Mouse (Mus musculus) 3T3-L1 (cell line): ENCODE data around the gene Acvr1b.

Source experiments
- DNase-seq: peaks from one replicate; pipeline ENCODE4 v3.0.0-alpha.2; 2015; ENCODE audit warnings: low read depth, low spot score

Acvr1b gene

GRCm38 (mm10) chr15:101250220-101250800 is 76.4 kb downstream of the Acvr1b start:
- DNase-seq, result peak; percentile 43

DNA sequence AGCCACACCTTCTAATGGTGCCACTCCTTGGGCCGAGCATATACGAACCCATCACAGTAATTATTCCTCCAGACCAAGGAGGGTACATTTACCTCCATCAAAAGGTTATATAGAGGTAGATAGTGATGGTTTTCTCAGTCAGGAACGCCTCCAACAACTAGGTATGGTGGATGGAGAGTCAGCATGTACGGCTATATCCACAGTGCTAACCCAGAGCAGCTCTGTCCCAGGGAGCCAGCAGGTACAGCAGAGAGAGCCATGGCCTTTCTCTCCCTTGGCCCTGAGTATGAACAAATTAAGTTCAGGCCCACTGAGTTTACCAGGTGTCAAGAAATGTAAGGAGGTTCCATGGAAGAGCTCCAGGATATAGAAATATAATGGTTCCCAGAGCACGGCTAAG is 78.1 kb downstream of the Acvr1b start:
- no peak for DNase-seq

- DNase-seq, result no peak
Measured at GRCm38 (mm10) chr15:101252614-101253013, 78.7 kb downstream of the Acvr1b start.

DNA sequence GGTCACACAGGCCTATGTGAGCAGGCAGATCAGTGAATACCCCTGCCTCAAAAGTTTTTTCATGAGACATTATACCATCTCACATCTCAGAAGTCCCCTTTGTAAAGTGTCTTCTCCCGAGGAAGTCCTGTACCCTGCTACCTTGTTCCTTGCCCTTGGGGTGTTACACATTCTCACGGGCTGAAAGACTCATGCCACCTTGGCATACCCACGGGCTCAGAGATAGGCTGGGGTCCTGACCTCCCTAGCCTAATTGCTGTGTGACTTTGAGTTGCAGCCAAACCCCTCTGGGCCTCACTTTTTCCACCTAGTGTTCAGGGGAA is 79.7 kb downstream of the Acvr1b start:
- no peak for DNase-seq

DNA sequence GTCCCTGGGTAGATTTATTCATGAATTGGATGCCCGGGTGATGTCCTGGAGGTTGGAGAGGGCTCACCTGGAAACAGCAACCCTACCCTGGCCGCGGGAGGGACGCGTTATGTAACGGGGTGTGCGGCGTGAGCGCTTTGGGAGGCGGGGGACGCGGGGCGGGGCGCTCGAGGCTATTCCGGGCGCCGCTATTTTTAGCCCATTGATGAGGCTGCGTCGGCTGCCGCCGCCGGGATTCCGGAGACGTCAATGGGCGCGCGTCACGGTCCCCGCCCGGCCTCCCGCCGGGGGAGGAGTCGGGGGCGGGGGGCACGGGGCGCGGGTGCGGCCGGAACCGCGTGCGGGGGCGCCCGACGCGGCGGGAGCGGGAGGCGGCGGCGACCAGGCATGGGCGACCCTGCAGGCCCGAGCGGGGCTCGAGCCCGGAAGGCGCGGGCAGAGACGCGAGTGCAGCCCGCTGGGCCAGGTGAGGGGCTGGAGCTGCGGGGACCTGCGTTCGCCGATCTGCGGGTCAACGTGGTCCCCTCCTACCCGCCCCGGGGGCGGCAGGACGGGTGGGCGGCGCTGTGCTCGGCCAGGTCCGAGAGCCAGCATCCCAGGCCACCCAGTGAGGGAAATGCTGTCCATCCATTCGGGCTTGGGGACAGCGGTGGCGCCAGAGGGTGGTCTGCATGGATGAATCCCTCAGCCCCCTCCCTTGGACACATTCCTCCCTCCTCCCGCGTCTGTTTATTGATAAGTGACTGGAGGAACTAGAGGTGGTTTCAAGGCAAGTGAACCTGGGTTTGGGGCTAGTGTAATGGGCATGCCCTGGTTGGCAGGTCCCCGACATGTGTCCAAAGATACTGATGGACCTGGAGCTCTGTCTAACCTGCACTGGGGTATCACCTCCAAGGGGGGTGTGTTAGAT is 80.3 kb downstream of the Acvr1b start, which contains the start of gene Nr4a1:
TSS of gene Nr4a1 (plus strand) at position 384 of the 910 bp plus-strand sequence.
- peak; percentile 56 for DNase-seq

DNA sequence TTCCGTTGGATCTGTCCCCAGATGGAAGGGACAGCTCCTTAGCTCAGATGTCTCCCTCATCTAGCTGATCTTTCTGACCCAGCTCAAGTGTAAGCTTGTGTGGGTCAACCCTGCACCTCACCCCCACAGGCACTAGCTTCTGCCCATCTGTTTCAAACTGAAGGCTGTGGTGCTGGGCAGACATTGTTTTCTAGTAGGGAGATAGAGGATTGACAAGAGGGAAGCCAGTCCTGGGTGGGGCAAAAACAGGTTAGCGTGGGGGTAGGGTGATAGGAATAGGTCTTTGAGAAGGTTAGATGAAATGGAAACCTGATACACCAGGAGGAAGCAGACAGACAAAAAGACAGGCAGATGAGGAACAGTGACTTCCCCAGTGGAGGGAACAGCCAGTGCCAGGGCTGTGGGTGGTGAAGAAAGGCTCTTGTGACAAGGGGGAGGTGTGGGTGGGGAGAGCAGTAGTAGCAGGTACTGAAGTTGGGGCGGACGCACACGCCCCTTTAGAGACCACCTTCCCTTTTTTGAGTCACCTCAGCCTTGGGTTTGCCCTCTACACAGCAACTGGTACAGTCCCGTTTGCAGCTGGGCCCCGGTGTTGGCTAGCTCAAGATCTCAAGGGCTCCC is 82.1 kb downstream of the Acvr1b start:
- DNase-seq, result no peak

GRCm38 (mm10) chr15:101256463-101257206 is 82.8 kb downstream of the Acvr1b start:
- DNase-seq, result no peak

DNA sequence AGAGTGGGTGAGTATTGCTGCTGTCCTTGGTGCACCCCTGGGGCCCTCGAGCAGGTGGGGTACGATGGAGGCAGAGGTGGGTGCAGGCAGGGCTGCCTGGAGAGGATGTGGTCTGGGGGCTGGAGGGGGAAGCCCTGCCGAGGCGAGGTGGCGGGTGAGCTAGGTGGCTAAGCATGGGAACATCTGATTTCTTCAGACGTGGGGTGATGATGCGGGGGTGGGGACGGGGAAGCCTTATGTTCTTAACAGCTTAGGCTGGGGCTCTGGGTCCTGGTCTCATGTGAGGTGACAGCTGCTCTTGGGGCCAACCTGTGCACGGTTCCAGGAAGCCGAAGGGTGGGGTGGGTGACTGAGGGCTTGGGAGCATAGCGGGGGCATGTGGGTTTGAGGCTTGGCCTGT is 84.6 kb downstream of the Acvr1b start:
- DNase-seq, result no peak

DNA sequence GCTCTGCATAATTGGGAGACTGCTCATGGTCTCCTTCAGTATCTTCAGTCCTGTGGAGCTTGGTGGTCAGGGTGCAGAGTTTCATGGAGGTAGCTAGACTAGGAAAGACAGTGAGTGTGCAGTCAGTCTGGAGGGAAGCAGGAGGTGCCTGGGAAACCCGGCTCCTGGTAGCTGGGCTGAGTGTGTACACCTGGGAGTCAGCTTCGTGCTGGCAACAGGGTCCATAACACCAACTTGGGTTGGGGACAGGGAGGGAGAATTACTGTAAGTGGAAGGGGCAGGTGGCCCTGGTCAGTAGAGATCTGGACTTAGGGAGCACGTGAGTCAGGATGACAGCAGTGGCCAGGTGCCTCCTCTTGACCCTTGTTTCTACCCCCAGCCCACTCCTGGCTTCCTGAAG is 86.1 kb downstream of the Acvr1b start:
- no peak for DNase-seq

DNA sequence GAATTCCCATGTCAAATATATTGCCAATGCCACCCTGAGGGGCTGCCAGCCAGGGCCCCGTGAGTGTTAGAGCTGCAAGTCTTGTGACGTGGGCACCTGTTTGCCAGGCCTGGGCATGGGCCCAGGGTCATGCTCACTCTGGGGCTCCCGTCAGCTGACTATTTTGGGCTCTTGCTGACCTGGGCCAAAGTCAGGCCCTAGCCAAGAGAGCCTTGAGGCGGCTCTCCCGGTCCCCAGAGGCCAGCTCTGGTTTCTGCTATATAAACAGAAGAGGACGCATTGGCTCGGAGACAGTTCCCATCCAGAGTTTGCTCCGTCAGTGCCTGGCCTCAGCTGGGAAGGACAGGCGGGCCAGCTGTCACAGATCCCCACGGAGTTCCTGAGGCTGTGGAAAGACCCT is 86.5 kb downstream of the Acvr1b start:
- DNase-seq, result no peak

- no peak for DNase-seq
Measured at GRCm38 (mm10) chr15:101260874-101261622, 87.2 kb downstream of the Acvr1b start.

GRCm38 (mm10) chr15:101262502-101262901 is 88.6 kb downstream of the Acvr1b start:
- DNase-seq, result no peak
